Mouse (Mus musculus) lung, postnatal 25 days (tissue): ENCODE results near the gene Itga8.

Source experiments
- DNase-seq: peaks from one replicate; pipeline ENCODE4 v3.0.0; 2022; ENCODE audit warnings: low spot score

The Itga8 gene

GRCm38 (mm10) chr2:12197711-12198110, 104.0 kb downstream of the Itga8 start:
- DNase-seq, result no peak

GRCm38 (mm10) chr2:12189026-12189425, 112.7 kb downstream of the Itga8 start:
- no peak for DNase-seq

- no peak for DNase-seq
Observed at GRCm38 (mm10) chr2:12187646-12188045, 114.1 kb downstream of the Itga8 start.

GRCm38 (mm10) chr2:12182402-12182948, 119.2 kb downstream of the Itga8 start:
- DNase-seq, result no peak

GRCm38 (mm10) chr2:12180635-12181034, 121.1 kb downstream of the Itga8 start:
- no peak for DNase-seq

GRCm38 (mm10) chr2:12174722-12175427, 126.8 kb downstream of the Itga8 start:
- no peak for DNase-seq

GRCm38 (mm10) chr2:12170221-12170620, 131.5 kb downstream of the Itga8 start:
- DNase-seq, result no peak

GRCm38 (mm10) chr2:12160486-12160885, 141.2 kb downstream of the Itga8 start:
- DNase-seq, result peak; percentile 15

- no peak for DNase-seq
Observed at GRCm38 (mm10) chr2:12157001-12157400, 144.7 kb downstream of the Itga8 start.

GRCm38 (mm10) chr2:12156401-12156800, 145.3 kb downstream of the Itga8 start:
- no peak for DNase-seq

GRCm38 (mm10) chr2:12154676-12155075, 147.0 kb downstream of the Itga8 start:
- peak; percentile 19 for DNase-seq

GRCm38 (mm10) chr2:12153551-12153950, 148.2 kb downstream of the Itga8 start:
- no peak for DNase-seq

GRCm38 (mm10) chr2:12147902-12148301, 153.8 kb downstream of the Itga8 start:
- no peak for DNase-seq

- DNase-seq, result no peak
Observed at GRCm38 (mm10) chr2:12146612-12147011, 155.1 kb downstream of the Itga8 start.

- no peak for DNase-seq
Observed at GRCm38 (mm10) chr2:12138765-12139368, 162.9 kb downstream of the Itga8 start.

- DNase-seq, result no peak
Observed at GRCm38 (mm10) chr2:12126580-12126979, 175.1 kb downstream of the Itga8 start.

GRCm38 (mm10) chr2:12115479-12115878, 186.2 kb downstream of the Itga8 start:
- DNase-seq, result no peak

GRCm38 (mm10) chr2:12109306-12109705, 192.4 kb downstream of the Itga8 start:
- DNase-seq, result peak; percentile 9

GRCm38 (mm10) chr2:12108306-12108705, 193.4 kb downstream of the Itga8 start:
- DNase-seq, result no peak

- DNase-seq, result no peak
Observed at GRCm38 (mm10) chr2:12107265-12107664, 194.5 kb downstream of the Itga8 start.

GRCm38 (mm10) chr2:12103183-12103582, 198.5 kb downstream of the Itga8 start:
- DNase-seq, result no peak

- DNase-seq, result no peak
Observed at GRCm38 (mm10) chr2:12092203-12092984, 209.3 kb downstream of the Itga8 start.

- no peak for DNase-seq
Observed at GRCm38 (mm10) chr2:12090993-12091392, 210.7 kb downstream of the Itga8 start.
